Mouse (Mus musculus) stomach, postnatal 0 days (tissue): ENCODE measurements around the gene Tmem30b. TPM values are rescaled to one million over a fixed set of nuclear protein-coding genes. Genes with fewer than 3 reads are reported as not detected.

Experiments used
- ATAC-seq: fragments of 200-750 bp; cut with Nextera tagmentation; 2 replicates; pipeline ENCODE4 v1.8.0; 2017; ENCODE audit not compliant: low FRiP score, low TSS enrichment
- DNase-seq: peaks from one replicate; pipeline ENCODE4 v3.0.0-alpha.2; 2016; ENCODE audit warnings: low spot score
- H3K27ac ChIP-seq: fragments of 300-500 bp; sonication (generic); replicated peaks from 2 replicates; pipeline ENCODE4 v1.5.1; 2014; ENCODE audit warnings: mild to moderate bottlenecking, control low read depth
- H3K27me3 ChIP-seq: fragments of 300-500 bp; sonication (generic); 2 replicates; pipeline ENCODE4 v1.6.1; 2014; ENCODE audit warnings: low read length; ENCODE audit not compliant: control insufficient read depth, insufficient read depth
- H3K36me3 ChIP-seq: fragments of 300-500 bp; sonication (generic); 2 replicates; pipeline ENCODE4 v1.6.1; 2014; ENCODE audit warnings: low read length, mixed read lengths; ENCODE audit not compliant: control insufficient read depth, insufficient read depth
- H3K4me1 ChIP-seq: fragments of 300-500 bp; sonication (generic); replicated peaks from 2 replicates; pipeline ENCODE4 v1.6.1; 2014; ENCODE audit warnings: antibody characterized with exemption; ENCODE audit not compliant: control insufficient read depth, insufficient read depth
- H3K4me2 ChIP-seq: fragments of 300-500 bp; sonication (generic); replicated peaks from 2 replicates; pipeline ENCODE4 v1.6.1; 2014; ENCODE audit warnings: low read depth, mild to moderate bottlenecking, control low read depth, moderate library complexity
- H3K4me3 ChIP-seq: fragments of 300-500 bp; sonication (generic); 2 replicates; pipeline ENCODE4 v1.5.1; 2014; ENCODE audit warnings: low read depth, low read length, control low read depth
- H3K9ac ChIP-seq: fragments of 300-500 bp; sonication (generic); 2 replicates; pipeline ENCODE4 v1.6.1; 2014; ENCODE audit warnings: mild to moderate bottlenecking, low read length, control low read depth, mixed read lengths
- H3K9me3 ChIP-seq: fragments of 300-500 bp; sonication (generic); 2 replicates; pipeline ENCODE4 v1.6.1; 2016; ENCODE audit warnings: low read length; ENCODE audit not compliant: control insufficient read depth
- CTCF ChIP-seq: IDR thresholded peaks from 2 replicates; pipeline ENCODE4 v1.5.1; 2016; ENCODE audit warnings: antibody characterized with exemption, low read depth, mild to moderate bottlenecking, moderate library complexity
- EP300 ChIP-seq: optimal IDR thresholded peaks from 2 replicates; pipeline ENCODE3; 2016; ENCODE audit warnings: antibody characterized with exemption
- WGBS: fragments of 180-500 bp; shearing (Covaris S2); extraction: QIAGEN DNeasy Blood & Tissue Kit; methylation state at CpG from one replicate; pipeline ENCODE4 v1.1.7; 2014; 5-methylcytosine and 5-hydroxymethylcytosine counted together
- polyA plus RNA-seq: library from polyadenylated mRNA; unstranded; fragments of >200 nt; fragmentation: Nextera tagmentation; extraction: Ambion mirVana; gene quantifications from 2 replicates; pipeline ENCODE4 v1.2.1, GENCODE M21; 2015

The Tmem30b gene
- polyA plus RNA-seq, 1 experiment from 2014 or later: 78.3 TPM

DNA sequence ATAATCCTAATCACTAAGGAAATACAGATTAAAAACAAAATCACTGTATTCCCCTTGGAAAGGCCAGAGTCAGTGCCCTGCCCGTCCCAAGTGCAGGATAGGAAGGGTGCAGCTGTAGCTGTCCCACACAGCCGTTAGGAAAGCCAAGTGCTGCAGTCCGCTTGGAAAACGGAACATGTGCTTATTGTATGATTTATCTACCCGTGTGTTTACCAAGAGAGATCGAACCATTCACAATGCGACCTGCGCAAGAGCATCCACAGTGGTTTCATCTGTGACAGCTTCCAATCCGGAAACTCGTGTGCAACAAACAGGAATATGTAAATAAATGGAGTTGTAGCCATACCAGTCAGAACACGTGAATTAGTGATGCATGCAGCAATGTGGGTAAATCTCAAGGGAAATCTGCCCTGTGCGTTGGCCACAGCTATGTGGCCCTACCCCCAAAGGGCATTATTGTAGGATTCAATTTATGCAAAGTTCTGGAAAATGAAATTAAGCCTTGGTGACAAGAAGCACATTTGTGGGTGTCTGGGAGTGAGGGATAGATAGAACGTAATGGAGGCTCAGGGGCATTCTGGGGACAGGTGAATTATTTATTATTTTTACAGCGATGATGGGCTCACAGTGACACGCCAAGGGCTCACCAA is 44.6 kb upstream of the Tmem30b start:
- Histone ChIP-seq H3K4me2 (no peak overlapping the region), H3K36me3 (no peaks in the 10 kb centered on the region), H3K4me1 (no peaks in the 10 kb centered on the region), H3K4me3 (no peak overlapping the region), H3K27ac (no peak overlapping the region), H3K9ac (no peak overlapping the region), H3K27me3 (no peaks in the 10 kb centered on the region), H3K9me3 (no peaks in the 10 kb centered on the region)
- WGBS: 74% methylated on average over 15 of the region's 15 CpGs
- ATAC-seq (no peak), DNase-seq (no peak)
- TF ChIP-seq CTCF (no peak), EP300 (no peak)

DNA sequence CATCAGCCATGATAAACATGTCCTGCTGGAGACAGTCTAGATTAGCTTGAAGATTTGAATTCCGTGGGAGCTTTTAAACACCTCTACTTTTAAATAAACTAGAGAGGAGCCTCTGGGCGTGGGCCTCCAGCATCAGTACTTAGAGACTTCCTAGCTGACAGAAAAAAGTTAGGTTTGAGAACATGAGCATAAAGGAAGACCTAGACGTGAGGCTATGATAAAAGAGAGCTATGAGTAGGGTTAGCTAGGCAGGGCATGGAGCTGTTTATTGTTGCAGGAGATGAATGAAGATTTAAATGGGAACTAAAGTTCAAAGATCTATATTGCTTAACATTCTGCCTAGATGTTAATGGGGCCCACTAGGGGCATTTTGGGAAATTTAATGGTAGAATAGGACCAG is 41.1 kb upstream of the Tmem30b start:
- Histone ChIP-seq H3K27me3 (no peaks in the 10 kb centered on the region), H3K27ac (no peak overlapping the region), H3K4me3 (0 out of 2 replicates have a peak overlapping the region, but pooled peaks have one; percentile 12), H3K4me2 (0 out of 2 replicates have a peak overlapping the region, but pooled peaks have one; percentile 18), H3K9me3 (no peaks in the 10 kb centered on the region), H3K36me3 (no peaks in the 10 kb centered on the region), H3K9ac (no peak overlapping the region), H3K4me1 (no peaks in the 10 kb centered on the region)
- no peak for TF ChIP-seq CTCF
- no peak for TF ChIP-seq EP300
- ATAC-seq (no peak), DNase-seq (no peak)
- 50% methylated on average over 3 of the region's 3 CpGs for WGBS

DNA sequence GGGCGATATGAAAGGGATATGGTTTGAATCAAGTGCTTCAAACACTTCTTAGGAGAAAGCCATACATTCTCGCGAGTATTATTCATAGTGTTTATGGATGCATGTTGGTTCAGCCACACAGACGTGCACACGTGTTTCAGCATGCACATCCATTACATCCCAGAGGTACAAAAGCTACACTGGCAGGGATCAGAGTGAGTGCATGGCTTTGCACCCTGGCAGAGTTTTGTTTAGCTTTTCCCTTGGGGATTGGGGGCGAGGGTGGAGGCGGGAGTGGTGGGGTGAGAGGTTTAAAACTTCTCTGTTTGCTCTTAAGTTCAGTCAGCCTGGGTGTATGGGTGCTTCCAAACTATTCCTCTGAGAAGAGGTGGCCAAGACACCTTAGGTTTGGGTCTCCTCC is 39.7 kb upstream of the Tmem30b start:
- DNase-seq (no peak), ATAC-seq (no peak)
- H3K9ac ChIP-seq: no peak overlapping the region; the same call in 1 of the 2 replicates
- no peaks in the 10 kb centered on the region for H3K4me1 ChIP-seq
- no peaks in the 10 kb centered on the region for H3K36me3 ChIP-seq
- peak overlapping the region; percentile 93 for H3K4me2 ChIP-seq
- no peaks in the 10 kb centered on the region for H3K27me3 ChIP-seq
- TF ChIP-seq CTCF (no peak), EP300 (no peak)
- no peaks in the 10 kb centered on the region for H3K9me3 ChIP-seq
- H3K4me3 ChIP-seq: peak overlapping the region; percentile 77
- H3K27ac ChIP-seq: no peak overlapping the region
- 3% methylated on average over 7 of the region's 7 CpGs for WGBS

DNA sequence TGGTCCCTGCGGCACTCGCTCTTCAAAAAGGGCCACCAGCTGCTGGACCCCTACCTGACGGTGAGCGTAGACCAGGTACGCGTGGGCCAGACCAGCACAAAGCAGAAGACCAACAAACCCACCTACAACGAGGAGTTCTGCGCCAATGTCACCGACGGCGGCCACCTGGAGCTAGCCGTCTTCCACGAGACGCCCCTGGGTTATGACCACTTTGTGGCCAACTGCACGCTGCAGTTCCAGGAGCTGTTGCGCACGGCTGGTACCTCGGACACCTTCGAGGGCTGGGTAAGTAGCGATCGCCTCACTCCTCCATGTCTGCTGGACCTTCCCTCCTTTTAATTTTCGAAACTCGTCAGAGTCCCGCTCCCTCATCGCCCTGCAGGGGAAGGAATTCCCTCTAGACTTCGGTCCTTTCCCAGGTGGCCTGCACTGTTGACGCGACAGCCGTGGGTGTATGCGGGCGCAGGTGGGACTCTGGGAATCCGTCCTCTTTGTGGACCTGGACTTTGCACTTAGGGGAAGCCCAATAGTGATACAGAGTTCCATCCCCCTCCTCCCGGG is 39.1 kb upstream of the Tmem30b start:
- H3K4me1 ChIP-seq: no peaks in the 10 kb centered on the region
- peak overlapping the region; percentile 85 for H3K9ac ChIP-seq
- no peaks in the 10 kb centered on the region for H3K9me3 ChIP-seq
- no peaks in the 10 kb centered on the region for H3K27me3 ChIP-seq
- H3K4me3 ChIP-seq: peak overlapping the region; percentile 77
- H3K27ac ChIP-seq: peak overlapping the region; percentile 84
- ATAC-seq (peak; percentile 42; the same call in 1 of the 2 replicates), DNase-seq (peak; percentile 35)
- peak overlapping the region; percentile 93 for H3K4me2 ChIP-seq
- WGBS: under 1% methylated on average over 33 of the region's 33 CpGs
- TF ChIP-seq CTCF (no peak), EP300 (no peak)
- H3K36me3 ChIP-seq: no peaks in the 10 kb centered on the region

DNA sequence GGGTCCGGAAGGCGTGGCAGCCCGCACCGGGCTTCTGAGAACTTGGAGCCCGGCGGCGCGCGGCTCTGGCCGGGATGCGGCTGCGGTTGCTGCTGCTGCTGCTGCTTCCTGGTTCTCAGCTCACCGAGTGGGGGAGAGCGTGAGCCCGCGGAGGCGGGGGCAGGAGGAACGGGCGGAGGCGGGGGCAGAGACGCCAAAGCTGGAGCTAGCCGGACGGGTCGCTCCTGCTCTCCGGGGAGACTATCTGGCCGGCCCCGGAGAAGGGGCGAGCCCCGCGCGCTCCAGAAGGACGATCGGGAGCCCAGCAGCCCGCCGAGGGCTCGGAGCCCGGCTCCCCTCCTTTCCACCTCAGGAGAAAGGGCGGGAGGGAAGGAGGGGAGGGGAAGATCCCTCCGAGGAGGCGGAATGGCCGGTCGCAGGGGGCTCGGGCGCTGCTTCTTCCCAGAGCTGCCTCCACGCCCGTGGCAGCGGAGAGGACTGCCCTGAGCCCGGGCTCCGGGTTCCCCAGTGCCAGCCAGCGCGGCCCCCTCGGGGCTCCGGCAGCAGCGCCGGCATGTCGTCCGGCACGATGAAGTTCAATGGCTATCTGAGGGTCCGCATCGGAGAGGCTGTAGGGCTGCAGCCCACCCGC is 38.5 kb upstream of the Tmem30b start, which contains the start of gene Prkch:
TSS of gene Prkch (plus strand) at position 187 of the 631 bp plus-strand sequence.
- peak; percentile 92 for ATAC-seq
- peak within 1 kb of the TSS; percentile 84 for H3K27ac ChIP-seq

More for the DNA sequence above, 38.5 kb upstream of the Tmem30b start, which contains the start of gene Prkch:
- no peaks in the 10 kb centered on the region for H3K27me3 ChIP-seq
- peak; percentile 70 for TF ChIP-seq CTCF
- TF ChIP-seq EP300: no peak
- H3K36me3 ChIP-seq: no peaks in the 10 kb centered on the region
- peak within 1 kb of the TSS; percentile 93 for H3K4me2 ChIP-seq
- H3K9ac ChIP-seq: peak within 1 kb of the TSS; percentile 85
- DNase-seq: peak; percentile 90
- no peaks in the 10 kb centered on the region for H3K9me3 ChIP-seq
- peak within 1 kb of the TSS; percentile 77 for H3K4me3 ChIP-seq
- under 1% methylated on average over 44 of the region's 61 CpGs for WGBS
- no peaks in the 10 kb centered on the region for H3K4me1 ChIP-seq
